Mouse (Mus musculus): Measurements from ENCODE around the gene Rapgef4. TPM values are rescaled to one million over a fixed set of nuclear protein-coding genes. Genes with fewer than 3 reads are reported as not detected.
"Not testable (repeated sequence)": the region's sequence is repeated elsewhere in the genome, so short reads cannot be mapped to it uniquely, and the experiment has no call there.

The Rapgef4 gene
- polyA plus RNA-seq, 1 experiment from 2014 or later = 5.8 TPM

- H3K4me2 ChIP-seq (replicated peaks) = no peak overlapping the region
- no peaks in the 10 kb centered on the region for H3K4me1 ChIP-seq
- no peak for ATAC-seq (ENCODE audit: insufficient number of reproducible peaks, low FRiP score, low TSS enrichment, low read depth)
- WGBS = 35% methylated on average over 5 of the region's 5 CpGs
- H3K4me3 ChIP-seq (replicated peaks) = no peak overlapping the region
- H3K27ac ChIP-seq (replicated peaks) = no peak overlapping the region
- no peaks in the 10 kb centered on the region for H3K27me3 ChIP-seq
- H3K9ac ChIP-seq = no peak overlapping the region
- no peaks in the 10 kb centered on the region for H3K36me3 ChIP-seq
- no peaks in the 10 kb centered on the region for H3K9me3 ChIP-seq (replicated peaks)
These were observed 142.8 kb downstream of the Rapgef4 start for GRCm38 (mm10) chr2:72123851-72124250.

- no peaks in the 10 kb centered on the region for H3K27me3 ChIP-seq
- H3K9ac ChIP-seq = no peak overlapping the region
- H3K4me1 ChIP-seq = no peaks in the 10 kb centered on the region
- H3K27ac ChIP-seq (replicated peaks) = no peak overlapping the region
- 71% methylated on average over 3 of the region's 3 CpGs for WGBS
- no peak for ATAC-seq (ENCODE audit: insufficient number of reproducible peaks, low FRiP score, low TSS enrichment, low read depth)
- no peak overlapping the region for H3K4me2 ChIP-seq (replicated peaks)
- H3K36me3 ChIP-seq = no peaks in the 10 kb centered on the region
- no peaks in the 10 kb centered on the region for H3K9me3 ChIP-seq (replicated peaks)
- H3K4me3 ChIP-seq (replicated peaks) = no peak overlapping the region
These were observed 144.7 kb downstream of the Rapgef4 start for GRCm38 (mm10) chr2:72125786-72126185.

- H3K4me3 ChIP-seq (replicated peaks) = no peak overlapping the region
- ATAC-seq (ENCODE audit: insufficient number of reproducible peaks, low FRiP score, low TSS enrichment, low read depth) = no peak
- H3K4me2 ChIP-seq (replicated peaks) = no peak overlapping the region
- H3K27ac ChIP-seq (replicated peaks) = no peak overlapping the region
- 83% methylated on average over 2 of the region's 2 CpGs for WGBS
- H3K9ac ChIP-seq = no peak overlapping the region
- no peaks in the 10 kb centered on the region for H3K9me3 ChIP-seq (replicated peaks)
- H3K4me1 ChIP-seq = no peaks in the 10 kb centered on the region
- H3K36me3 ChIP-seq = no peaks in the 10 kb centered on the region
- H3K27me3 ChIP-seq = no peaks in the 10 kb centered on the region
These were observed 145.4 kb downstream of the Rapgef4 start for GRCm38 (mm10) chr2:72126411-72126810.

- Histone ChIP-seq H3K4me1 (no peaks in the 10 kb centered on the region), H3K36me3 (no peaks in the 10 kb centered on the region), H3K9ac (no peak overlapping the region), H3K4me2 (replicated peaks) (no peak overlapping the region), H3K27ac (replicated peaks) (no peak overlapping the region), H3K27me3 (no peaks in the 10 kb centered on the region), H3K4me3 (replicated peaks) (no peak overlapping the region), H3K9me3 (replicated peaks) (no peaks in the 10 kb centered on the region)
- ATAC-seq (ENCODE audit: insufficient number of reproducible peaks, low FRiP score, low TSS enrichment, low read depth) = no peak
- WGBS = 67% methylated on average over 8 of the region's 8 CpGs
These were observed 148.7 kb downstream of the Rapgef4 start for GRCm38 (mm10) chr2:72129612-72130311.

GRCm38 (mm10) chr2:72132222-72132621, 151.2 kb downstream of the Rapgef4 start:
- no peaks in the 10 kb centered on the region for H3K9me3 ChIP-seq (replicated peaks)
- H3K9ac ChIP-seq = no peak overlapping the region
- H3K4me2 ChIP-seq (replicated peaks) = no peak overlapping the region
- H3K27me3 ChIP-seq = no peaks in the 10 kb centered on the region
- 73% methylated on average over 3 of the region's 3 CpGs for WGBS
- no peak for ATAC-seq (ENCODE audit: insufficient number of reproducible peaks, low FRiP score, low TSS enrichment, low read depth)
- no peak overlapping the region for H3K4me3 ChIP-seq (replicated peaks)
- 0 out of 2 replicates have a peak, but pooled peaks cover 9% of the 10 kb centered on the region for H3K4me1 ChIP-seq
- H3K27ac ChIP-seq (replicated peaks) = no peak overlapping the region
- H3K36me3 ChIP-seq = no peaks in the 10 kb centered on the region

GRCm38 (mm10) chr2:72136045-72136444, 155.0 kb downstream of the Rapgef4 start:
- 33% methylated on average over 3 of the region's 3 CpGs for WGBS
- no peak overlapping the region for H3K4me3 ChIP-seq (replicated peaks)
- no peak overlapping the region for H3K9ac ChIP-seq
- H3K4me1 ChIP-seq = 0 out of 2 replicates have a peak, but pooled peaks cover 9% of the 10 kb centered on the region
- no peak for ATAC-seq (ENCODE audit: insufficient number of reproducible peaks, low FRiP score, low TSS enrichment, low read depth)
- no peaks in the 10 kb centered on the region for H3K36me3 ChIP-seq
- no peak overlapping the region for H3K27ac ChIP-seq (replicated peaks)
- no peak overlapping the region for H3K4me2 ChIP-seq (replicated peaks)
- H3K9me3 ChIP-seq (replicated peaks) = no peaks in the 10 kb centered on the region
- H3K27me3 ChIP-seq = no peaks in the 10 kb centered on the region

GRCm38 (mm10) chr2:72136486-72137264, 155.6 kb downstream of the Rapgef4 start:
- 26% methylated on average over 9 of the region's 9 CpGs for WGBS
- H3K4me1 ChIP-seq = 0 out of 2 replicates have a peak, but pooled peaks cover 9% of the 10 kb centered on the region

GRCm38 (mm10) chr2:72139863-72140845, 159.1 kb downstream of the Rapgef4 start:
- Histone ChIP-seq H3K4me1 (peaks cover 21% of the 10 kb centered on the region; the same call in 1 of the 2 replicates), H3K27ac (replicated peaks) (no peak overlapping the region), H3K9ac (no peak overlapping the region), H3K9me3 (replicated peaks) (no peaks in the 10 kb centered on the region), H3K36me3 (no peaks in the 10 kb centered on the region), H3K4me2 (replicated peaks) (no peak overlapping the region), H3K4me3 (replicated peaks) (no peak overlapping the region), H3K27me3 (no peaks in the 10 kb centered on the region)
- ATAC-seq (ENCODE audit: insufficient number of reproducible peaks, low FRiP score, low TSS enrichment, low read depth) = no peak
- 89% methylated on average over 14 of the region's 14 CpGs for WGBS

More at GRCm38 (mm10) chr2:72136486-72137264, 155.6 kb downstream of the Rapgef4 start:
- no peak for ATAC-seq (ENCODE audit: insufficient number of reproducible peaks, low FRiP score, low TSS enrichment, low read depth)
- Histone ChIP-seq H3K9me3 (replicated peaks) (no peaks in the 10 kb centered on the region), H3K27me3 (no peaks in the 10 kb centered on the region), H3K4me3 (replicated peaks) (no peak overlapping the region), H3K27ac (replicated peaks) (no peak overlapping the region), H3K4me2 (replicated peaks) (no peak overlapping the region), H3K36me3 (no peaks in the 10 kb centered on the region), H3K9ac (no peak overlapping the region)

- 83% methylated on average over 8 of the region's 8 CpGs for WGBS
- no peak for ATAC-seq (ENCODE audit: insufficient number of reproducible peaks, low FRiP score, low TSS enrichment, low read depth)
These were observed 160.1 kb downstream of the Rapgef4 start for GRCm38 (mm10) chr2:72141091-72141490.

GRCm38 (mm10) chr2:72141732-72142131, 160.7 kb downstream of the Rapgef4 start:
- H3K4me2 ChIP-seq (replicated peaks); H3K27ac ChIP-seq (replicated peaks); ATAC-seq (ENCODE audit: insufficient number of reproducible peaks, low FRiP score, low TSS enrichment, low read depth); H3K27me3 ChIP-seq; H3K9me3 ChIP-seq (replicated peaks); H3K9ac ChIP-seq; H3K4me3 ChIP-seq (replicated peaks); H3K36me3 ChIP-seq: not testable (repeated sequence)
- 86% methylated on average over 4 of the region's 4 CpGs for WGBS
- H3K4me1 ChIP-seq = peaks cover 13% of the 10 kb centered on the region; the same call in 1 of the 2 replicates

More at GRCm38 (mm10) chr2:72141091-72141490, 160.1 kb downstream of the Rapgef4 start:
- peaks cover 20% of the 10 kb centered on the region; the same call in 1 of the 2 replicates for H3K4me1 ChIP-seq
- H3K4me2 ChIP-seq (replicated peaks) = no peak overlapping the region
- H3K27ac ChIP-seq (replicated peaks) = no peak overlapping the region
- H3K9ac ChIP-seq = no peak overlapping the region
- no peak overlapping the region for H3K4me3 ChIP-seq (replicated peaks)
- H3K9me3 ChIP-seq (replicated peaks) = no peaks in the 10 kb centered on the region
- H3K36me3 ChIP-seq = no peaks in the 10 kb centered on the region
- no peaks in the 10 kb centered on the region for H3K27me3 ChIP-seq

GRCm38 (mm10) chr2:72143413-72143812, 162.4 kb downstream of the Rapgef4 start:
- no peak for ATAC-seq (ENCODE audit: insufficient number of reproducible peaks, low FRiP score, low TSS enrichment, low read depth)
- Histone ChIP-seq H3K36me3 (no peaks in the 10 kb centered on the region), H3K9ac (no peak overlapping the region), H3K9me3 (replicated peaks) (no peaks in the 10 kb centered on the region), H3K27ac (replicated peaks) (no peak overlapping the region), H3K4me3 (replicated peaks) (no peak overlapping the region), H3K27me3 (no peaks in the 10 kb centered on the region), H3K4me2 (replicated peaks) (no peak overlapping the region), H3K4me1 (peaks cover 12% of the 10 kb centered on the region)
- WGBS = 73% methylated on average over 9 of the region's 9 CpGs
